Mouse (Mus musculus): Measurements from ENCODE around the gene 3110021N24Rik. TPM values are rescaled to one million over a fixed set of nuclear protein-coding genes. Genes with fewer than 3 reads are reported as not detected.
A peak's percentile ranks its signal among the peaks of the same experiment; 100 is the strongest.

3110021N24Rik gene
- polyA plus RNA-seq, 1 experiment from 2014 or later = 2.0 TPM

DNA sequence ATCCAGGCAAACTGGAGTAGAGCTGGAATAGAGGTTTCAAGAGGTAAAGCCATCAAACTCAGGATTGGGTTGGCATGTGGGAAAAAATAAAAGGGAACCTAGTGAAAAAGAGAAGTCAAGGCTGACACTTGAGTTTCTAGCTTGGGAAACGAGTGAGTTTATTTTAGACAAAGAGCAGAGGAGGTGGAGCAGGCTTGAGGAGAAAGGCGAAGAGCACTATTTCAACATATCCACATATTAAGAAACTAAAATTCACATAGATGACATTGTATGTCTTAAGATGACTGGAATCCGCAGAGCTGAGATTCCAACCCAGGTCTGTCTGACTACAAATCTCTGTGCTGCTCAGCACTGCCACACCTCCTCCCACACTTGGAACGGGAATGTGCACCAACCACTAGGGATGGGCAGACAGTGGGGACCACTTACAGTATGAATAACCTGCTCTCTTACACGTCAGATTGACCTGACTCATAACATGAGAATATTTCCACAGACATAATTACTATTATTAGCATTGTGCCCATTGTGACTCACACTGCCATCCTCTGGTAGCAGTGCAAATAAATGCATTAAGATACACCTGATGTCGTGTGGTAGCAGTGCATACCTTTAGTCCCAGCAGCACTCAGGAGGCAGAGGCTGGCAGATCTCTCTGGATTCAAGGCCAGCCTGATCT is 69.9 kb downstream of the 3110021N24Rik start:
- H3K9me3 ChIP-seq (ENCODE audit: control insufficient read depth, low read length) = no peaks in the 10 kb centered on the region
- DNase-seq (ENCODE audit: low spot score) = no peak
- H3K4me2 ChIP-seq (replicated peaks) = no peak overlapping the region
- H3K4me1 ChIP-seq (replicated peaks; ENCODE audit: control insufficient read depth, insufficient read depth, low read length) = no peaks in the 10 kb centered on the region
- no peaks in the 10 kb centered on the region for H3K27me3 ChIP-seq (ENCODE audit: control insufficient read depth, insufficient read depth, low read length)
- ATAC-seq (ENCODE audit: low FRiP score) = no peak
- H3K9ac ChIP-seq = no peak overlapping the region
- no peak overlapping the region for H3K4me3 ChIP-seq (replicated peaks; ENCODE audit: low read length)
- no peak overlapping the region for H3K27ac ChIP-seq
- 78% methylated on average over 6 of the region's 6 CpGs for WGBS
- H3K36me3 ChIP-seq (replicated peaks; ENCODE audit: control insufficient read depth, insufficient read depth) = no peaks in the 10 kb centered on the region

DNA sequence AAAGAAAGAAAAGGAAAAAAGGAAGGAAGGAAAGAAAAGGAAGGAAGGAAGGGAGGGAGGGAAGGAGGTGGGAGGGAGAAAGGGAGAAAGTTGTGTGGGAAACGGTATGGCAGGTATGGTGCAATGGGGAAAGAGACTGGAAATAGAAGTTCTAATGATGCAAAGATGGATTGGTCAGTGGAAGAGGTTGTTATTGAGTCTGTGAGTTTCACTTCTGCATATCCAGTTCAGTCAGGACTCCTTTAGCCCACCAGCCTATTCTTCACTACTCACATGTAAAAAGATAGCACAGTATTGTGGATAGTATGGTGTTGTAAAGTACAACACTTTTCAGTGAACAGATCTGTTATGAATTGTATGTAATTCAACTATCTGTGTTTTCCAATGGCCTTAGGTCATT is 71.1 kb downstream of the 3110021N24Rik start:
- no peak overlapping the region for H3K4me2 ChIP-seq (replicated peaks)
- no peaks in the 10 kb centered on the region for H3K4me1 ChIP-seq (replicated peaks; ENCODE audit: control insufficient read depth, insufficient read depth, low read length)
- no peak overlapping the region for H3K9ac ChIP-seq
- ATAC-seq (ENCODE audit: low FRiP score) (no peak), DNase-seq (ENCODE audit: low spot score) (no peak)
- H3K36me3 ChIP-seq (replicated peaks; ENCODE audit: control insufficient read depth, insufficient read depth) = no peaks in the 10 kb centered on the region
- H3K27me3 ChIP-seq (ENCODE audit: control insufficient read depth, insufficient read depth, low read length) = no peaks in the 10 kb centered on the region
- no peak overlapping the region for H3K27ac ChIP-seq
- no peak overlapping the region for H3K4me3 ChIP-seq (replicated peaks; ENCODE audit: low read length)
- no peaks in the 10 kb centered on the region for H3K9me3 ChIP-seq (ENCODE audit: control insufficient read depth, low read length)
- 79% methylated on average over 1 of the region's 1 CpGs for WGBS

DNA sequence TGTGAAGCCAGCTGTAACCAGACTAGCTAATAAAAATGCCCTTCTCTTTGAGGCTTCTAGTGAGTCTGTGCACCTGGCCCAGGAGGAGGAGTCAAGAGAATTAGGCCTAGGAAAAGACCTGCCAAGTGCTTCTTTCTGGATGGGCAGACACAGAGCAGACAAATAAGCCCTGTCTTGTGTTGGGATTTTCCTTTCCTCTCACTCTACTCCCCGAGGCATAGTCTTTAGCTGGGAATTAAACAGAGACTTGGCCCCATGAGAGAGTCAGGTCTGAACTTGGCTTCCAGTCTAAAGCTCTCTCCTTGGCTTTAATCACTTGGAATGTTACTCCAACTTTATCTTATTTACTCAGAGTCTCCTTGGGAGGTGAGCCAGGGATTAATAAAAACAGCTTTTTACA is 74.5 kb downstream of the 3110021N24Rik start:
- Histone ChIP-seq H3K4me1 (replicated peaks; ENCODE audit: control insufficient read depth, insufficient read depth, low read length) (no peaks in the 10 kb centered on the region), H3K4me3 (replicated peaks; ENCODE audit: low read length) (no peak overlapping the region), H3K4me2 (replicated peaks) (no peak overlapping the region), H3K27me3 (ENCODE audit: control insufficient read depth, insufficient read depth, low read length) (no peaks in the 10 kb centered on the region), H3K9ac (no peak overlapping the region), H3K27ac (no peak overlapping the region), H3K9me3 (ENCODE audit: control insufficient read depth, low read length) (no peaks in the 10 kb centered on the region), H3K36me3 (replicated peaks; ENCODE audit: control insufficient read depth, insufficient read depth) (no peaks in the 10 kb centered on the region)
- WGBS = 72% methylated on average over 1 of the region's 1 CpGs
- DNase-seq (ENCODE audit: low spot score) = no peak
- ATAC-seq (ENCODE audit: low FRiP score) = no peak

DNA sequence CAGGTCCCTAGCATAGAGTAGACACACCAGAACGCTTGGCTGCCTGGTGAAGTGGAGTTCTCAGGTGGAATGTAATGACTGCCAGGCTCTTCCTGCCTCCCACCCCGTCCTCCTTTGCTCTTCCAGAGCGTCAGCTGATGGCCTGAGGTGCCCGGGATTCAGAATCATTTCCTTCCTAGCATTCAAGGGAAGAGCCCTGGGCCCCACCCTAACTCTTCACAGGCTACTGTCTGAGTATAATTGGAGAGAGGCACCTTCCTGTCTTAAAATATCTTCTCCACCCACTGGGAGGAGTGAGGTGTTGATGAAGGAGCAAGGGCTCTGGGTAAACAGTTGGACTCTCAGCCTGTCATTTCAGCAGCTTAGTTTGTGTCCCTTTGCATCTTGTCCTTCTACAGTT is 77.3 kb downstream of the 3110021N24Rik start:
- H3K4me3 ChIP-seq (replicated peaks; ENCODE audit: low read length) = no peak overlapping the region
- ATAC-seq (ENCODE audit: low FRiP score) (no peak), DNase-seq (ENCODE audit: low spot score) (no peak)
- no peak overlapping the region for H3K27ac ChIP-seq
- no peak overlapping the region for H3K4me2 ChIP-seq (replicated peaks)
- 55% methylated on average over 4 of the region's 4 CpGs for WGBS
- no peaks in the 10 kb centered on the region for H3K9me3 ChIP-seq (ENCODE audit: control insufficient read depth, low read length)
- H3K36me3 ChIP-seq (replicated peaks; ENCODE audit: control insufficient read depth, insufficient read depth) = no peaks in the 10 kb centered on the region
- no peak overlapping the region for H3K9ac ChIP-seq
- no peaks in the 10 kb centered on the region for H3K4me1 ChIP-seq (replicated peaks; ENCODE audit: control insufficient read depth, insufficient read depth, low read length)
- H3K27me3 ChIP-seq (ENCODE audit: control insufficient read depth, insufficient read depth, low read length) = no peaks in the 10 kb centered on the region

DNA sequence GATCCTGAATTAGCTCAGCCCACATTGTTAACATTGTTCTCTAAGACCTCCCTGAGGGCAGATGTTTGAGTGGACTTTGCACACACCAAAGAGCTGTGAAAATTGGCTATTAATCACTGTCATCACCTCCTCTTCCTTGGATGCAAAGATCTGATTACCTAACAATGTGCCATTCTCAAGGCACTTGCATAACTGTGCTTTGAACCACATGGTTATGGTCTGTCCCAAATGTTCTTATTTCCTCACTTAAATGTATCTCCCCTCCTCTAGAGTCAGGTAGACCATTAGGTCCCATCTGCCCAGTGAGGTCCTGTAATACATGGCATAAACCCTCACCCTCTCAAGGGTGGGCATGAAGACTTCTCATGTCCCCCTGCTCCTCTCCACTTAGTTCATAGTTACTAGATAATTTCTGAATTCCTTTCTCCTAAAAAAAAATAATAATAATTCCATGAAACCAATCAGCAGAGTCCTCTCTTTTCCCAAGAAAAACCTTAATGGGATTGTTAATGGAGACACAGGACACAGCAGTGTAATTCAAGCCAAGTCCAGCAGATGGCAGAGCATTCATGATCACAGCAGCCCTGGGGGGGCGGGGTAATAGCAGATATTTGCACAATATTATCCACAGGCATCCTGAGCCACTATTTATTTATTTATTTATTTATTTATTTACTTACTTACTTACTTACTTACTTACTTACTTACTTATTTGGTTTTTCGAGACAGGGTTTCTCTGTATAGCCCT is 78.8 kb downstream of the 3110021N24Rik start:
- DNase-seq (ENCODE audit: low spot score) (peak; percentile 79), ATAC-seq (ENCODE audit: low FRiP score) (peak; percentile 24; the same call in 1 of the 2 replicates)
- WGBS = 58% methylated on average over 2 of the region's 2 CpGs
- no peak overlapping the region for H3K9ac ChIP-seq
- H3K9me3 ChIP-seq (ENCODE audit: control insufficient read depth, low read length) = no peaks in the 10 kb centered on the region
- no peaks in the 10 kb centered on the region for H3K4me1 ChIP-seq (replicated peaks; ENCODE audit: control insufficient read depth, insufficient read depth, low read length)
- no peak overlapping the region for H3K4me2 ChIP-seq (replicated peaks)
- H3K36me3 ChIP-seq (replicated peaks; ENCODE audit: control insufficient read depth, insufficient read depth) = no peaks in the 10 kb centered on the region
- no peak overlapping the region for H3K27ac ChIP-seq
- H3K27me3 ChIP-seq (ENCODE audit: control insufficient read depth, insufficient read depth, low read length) = no peaks in the 10 kb centered on the region
- no peak overlapping the region for H3K4me3 ChIP-seq (replicated peaks; ENCODE audit: low read length)

DNA sequence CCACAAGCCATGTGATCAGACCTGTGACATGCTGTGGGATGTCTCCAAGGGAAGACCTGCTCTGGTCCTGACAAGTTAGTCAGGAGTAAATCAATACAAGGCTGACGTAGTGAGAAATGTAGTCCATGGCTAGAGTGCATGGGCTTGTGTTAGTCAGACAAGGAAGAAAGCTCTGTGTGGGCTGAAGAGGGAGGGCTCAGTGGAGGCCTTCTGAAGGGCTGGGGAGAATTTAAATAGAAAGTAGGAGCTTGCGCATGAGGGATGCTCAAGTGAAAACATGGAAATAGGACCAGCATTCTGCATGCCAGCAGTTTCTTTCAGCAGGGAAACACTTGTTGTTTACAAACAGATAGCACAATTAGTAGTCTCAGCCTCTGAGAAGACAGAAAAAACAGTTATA is 84.1 kb downstream of the 3110021N24Rik start:
- Histone ChIP-seq H3K27ac (no peak overlapping the region), H3K27me3 (ENCODE audit: control insufficient read depth, insufficient read depth, low read length) (no peaks in the 10 kb centered on the region), H3K9me3 (ENCODE audit: control insufficient read depth, low read length) (no peaks in the 10 kb centered on the region), H3K4me2 (replicated peaks) (no peak overlapping the region), H3K36me3 (replicated peaks; ENCODE audit: control insufficient read depth, insufficient read depth) (no peaks in the 10 kb centered on the region), H3K4me3 (replicated peaks; ENCODE audit: low read length) (no peak overlapping the region), H3K9ac (no peak overlapping the region), H3K4me1 (replicated peaks; ENCODE audit: control insufficient read depth, insufficient read depth, low read length) (no peaks in the 10 kb centered on the region)
- DNase-seq (ENCODE audit: low spot score) (no peak), ATAC-seq (ENCODE audit: low FRiP score) (no peak)
- WGBS = 85% methylated on average over 2 of the region's 2 CpGs

DNA sequence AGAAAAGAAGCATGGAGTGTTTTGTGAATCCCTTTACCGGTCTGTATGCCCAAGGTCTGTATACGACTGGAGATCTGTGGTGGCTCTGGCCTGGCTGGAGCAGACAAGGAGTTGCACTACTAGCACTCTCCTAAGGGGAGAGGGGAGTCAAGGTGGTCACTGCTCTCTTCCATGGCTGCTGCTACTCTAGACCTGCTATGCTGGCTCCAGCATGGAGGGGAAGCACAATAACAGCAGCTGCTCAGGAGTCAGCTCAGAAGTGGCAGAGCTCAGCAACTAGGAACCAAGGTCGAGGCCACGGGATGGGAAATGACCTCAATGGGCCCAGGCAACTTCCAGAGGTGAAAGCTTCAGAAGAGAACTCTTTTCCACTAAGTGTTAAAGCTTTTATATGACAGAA is 91.7 kb downstream of the 3110021N24Rik start:
- WGBS = 74% methylated on average over 4 of the region's 4 CpGs
- Histone ChIP-seq H3K4me1 (replicated peaks; ENCODE audit: control insufficient read depth, insufficient read depth, low read length) (no peaks in the 10 kb centered on the region), H3K27me3 (ENCODE audit: control insufficient read depth, insufficient read depth, low read length) (no peaks in the 10 kb centered on the region), H3K4me3 (replicated peaks; ENCODE audit: low read length) (no peak overlapping the region), H3K27ac (no peak overlapping the region), H3K9me3 (ENCODE audit: control insufficient read depth, low read length) (no peaks in the 10 kb centered on the region), H3K36me3 (replicated peaks; ENCODE audit: control insufficient read depth, insufficient read depth) (peaks cover 7% of the 10 kb centered on the region), H3K9ac (no peak overlapping the region), H3K4me2 (replicated peaks) (no peak overlapping the region)
- no peak for ATAC-seq (ENCODE audit: low FRiP score)
- DNase-seq (ENCODE audit: low spot score) = no peak

DNA sequence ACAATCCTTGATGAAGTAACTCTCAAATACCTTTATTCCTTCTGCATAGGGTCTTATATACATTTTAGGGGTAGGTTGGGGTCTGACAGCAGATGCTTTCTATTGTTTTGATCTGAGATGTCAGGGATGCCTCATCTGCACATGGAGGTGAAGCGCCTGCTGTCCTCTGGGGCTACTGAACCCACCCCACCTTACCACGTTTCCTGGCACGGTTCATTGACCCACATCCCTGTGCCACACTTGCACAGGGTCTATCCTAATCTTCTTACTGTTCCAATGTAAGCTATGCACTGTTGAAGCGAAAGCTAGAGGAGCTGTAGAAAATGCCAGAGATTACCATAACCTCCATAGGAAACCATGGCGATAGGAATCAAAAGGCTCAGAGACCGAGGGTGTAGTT is 92.1 kb downstream of the 3110021N24Rik start:
- ATAC-seq (ENCODE audit: low FRiP score) (no peak), DNase-seq (ENCODE audit: low spot score) (no peak)
- no peak overlapping the region for H3K4me3 ChIP-seq (replicated peaks; ENCODE audit: low read length)
- no peak overlapping the region for H3K9ac ChIP-seq
- H3K4me2 ChIP-seq (replicated peaks) = no peak overlapping the region
- peaks cover 7% of the 10 kb centered on the region for H3K36me3 ChIP-seq (replicated peaks; ENCODE audit: control insufficient read depth, insufficient read depth)
- no peaks in the 10 kb centered on the region for H3K27me3 ChIP-seq (ENCODE audit: control insufficient read depth, insufficient read depth, low read length)
- H3K4me1 ChIP-seq (replicated peaks; ENCODE audit: control insufficient read depth, insufficient read depth, low read length) = no peaks in the 10 kb centered on the region
- no peak overlapping the region for H3K27ac ChIP-seq
- 65% methylated on average over 6 of the region's 6 CpGs for WGBS
- no peaks in the 10 kb centered on the region for H3K9me3 ChIP-seq (ENCODE audit: control insufficient read depth, low read length)

DNA sequence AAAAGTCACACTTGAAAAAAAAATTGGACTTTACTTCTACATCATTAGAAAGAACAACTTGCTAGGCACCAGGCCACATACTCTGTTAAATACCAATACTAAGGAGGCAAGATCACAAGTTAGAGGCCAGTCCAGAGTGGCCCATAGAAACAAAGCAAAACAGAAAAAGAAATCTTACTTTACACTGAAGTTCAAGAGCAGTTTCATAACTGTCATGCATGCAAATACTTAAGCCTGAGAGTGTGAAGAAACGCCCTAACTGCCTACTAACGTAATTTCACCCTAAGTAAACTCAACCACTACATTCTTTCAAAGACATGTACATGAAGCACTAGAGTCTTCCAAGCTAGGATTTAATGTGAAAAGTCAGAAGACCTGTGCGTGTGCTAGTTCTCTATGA is 106.2 kb downstream of the 3110021N24Rik start:
- WGBS = 96% methylated on average over 3 of the region's 3 CpGs
- peaks cover under 1% of the 10 kb centered on the region; the same call in 1 of the 2 replicates for H3K4me1 ChIP-seq (replicated peaks; ENCODE audit: control insufficient read depth, insufficient read depth, low read length)
- ATAC-seq (ENCODE audit: low FRiP score) (no peak), DNase-seq (ENCODE audit: low spot score) (no peak)
- no peak overlapping the region for H3K4me3 ChIP-seq (replicated peaks; ENCODE audit: low read length)
- no peak overlapping the region for H3K9ac ChIP-seq
- H3K4me2 ChIP-seq (replicated peaks) = no peak overlapping the region
- H3K27ac ChIP-seq = no peak overlapping the region
- no peaks in the 10 kb centered on the region for H3K9me3 ChIP-seq (ENCODE audit: control insufficient read depth, low read length)
- no peaks in the 10 kb centered on the region for H3K27me3 ChIP-seq (ENCODE audit: control insufficient read depth, insufficient read depth, low read length)
- peaks cover 91% of the 10 kb centered on the region for H3K36me3 ChIP-seq (replicated peaks; ENCODE audit: control insufficient read depth, insufficient read depth)
